Mouse (Mus musculus) spleen, postnatal 14 days (tissue): ENCODE data around the gene Stk10.
A peak's percentile ranks its signal among the peaks of the same experiment; 100 is the strongest.
"Not testable (repeated sequence)": the region's sequence is repeated elsewhere in the genome, so short reads cannot be mapped to it uniquely, and the experiment has no call there.

Experiments
- DNase-seq, 2 experiments: peaks; one replicate each; pipeline ENCODE4 v3.0.0; 2021 to 2022; ENCODE audit warnings: low spot score in 2 of 2

Stk10 gene

DNA sequence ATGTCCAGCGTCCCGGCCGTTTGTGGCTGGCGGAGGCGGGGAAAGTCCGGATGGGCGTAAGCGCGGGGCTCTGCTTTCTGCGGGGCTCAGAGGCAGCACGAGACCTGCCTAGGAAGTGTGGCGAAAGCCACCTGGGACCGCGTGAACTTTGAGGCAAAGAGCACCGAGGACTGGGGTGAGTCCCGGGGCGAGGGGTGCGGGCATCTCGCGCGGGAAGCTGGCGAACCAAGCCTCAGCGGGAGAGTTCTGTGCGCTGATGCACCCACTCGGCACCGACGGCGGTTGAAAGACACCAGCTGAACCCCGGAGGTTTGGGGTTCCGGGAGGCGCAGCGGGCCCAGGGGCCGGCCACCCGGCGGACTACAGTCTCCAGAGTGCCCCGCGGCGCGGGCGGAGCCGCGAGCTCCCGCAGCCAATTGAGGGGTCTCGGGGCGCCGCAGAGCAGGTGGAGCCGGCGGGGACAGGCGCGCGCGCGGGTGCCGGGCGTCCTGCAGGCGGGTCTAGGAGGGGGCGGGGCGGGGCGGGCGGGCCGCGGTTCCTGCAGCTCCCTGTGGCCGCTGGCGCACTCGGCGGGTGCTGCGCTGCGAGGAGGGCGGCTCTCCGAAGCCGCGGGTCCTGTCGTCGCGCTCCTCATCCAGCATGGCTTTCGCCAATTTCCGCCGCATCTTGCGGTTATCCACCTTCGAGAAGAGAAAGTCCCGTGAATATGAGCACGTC lies at the start of gene Stk10:
TSS of gene Stk10 (plus strand) at position 541 of the 717 bp plus-strand sequence.
- peak; percentile 75 to 80 for DNase-seq

GRCm38 (mm10) chr11:32485290-32485689 lies 47.8 kb upstream of the Stk10 start:
- no peak for DNase-seq

DNA sequence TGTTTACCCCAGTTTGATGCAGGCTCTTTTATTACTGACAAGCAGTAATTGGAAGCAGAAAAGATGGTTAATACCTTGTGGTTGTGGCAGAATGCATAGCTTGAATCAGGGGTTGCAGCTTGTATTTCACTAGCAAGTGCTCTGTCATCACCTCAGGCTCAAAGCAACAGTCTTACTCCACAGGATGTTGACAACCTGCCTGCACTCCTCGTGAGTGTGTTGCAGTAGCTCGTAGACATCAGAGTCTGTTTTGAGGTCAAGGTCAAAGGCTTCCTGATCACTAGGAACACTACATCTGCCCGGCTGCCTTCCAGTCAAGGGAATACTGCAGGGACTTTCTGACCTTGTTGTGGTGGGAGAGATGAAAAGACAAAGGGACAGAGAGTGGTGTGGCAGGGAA lies 46.5 kb upstream of the Stk10 start:
- no peak for DNase-seq

DNA sequence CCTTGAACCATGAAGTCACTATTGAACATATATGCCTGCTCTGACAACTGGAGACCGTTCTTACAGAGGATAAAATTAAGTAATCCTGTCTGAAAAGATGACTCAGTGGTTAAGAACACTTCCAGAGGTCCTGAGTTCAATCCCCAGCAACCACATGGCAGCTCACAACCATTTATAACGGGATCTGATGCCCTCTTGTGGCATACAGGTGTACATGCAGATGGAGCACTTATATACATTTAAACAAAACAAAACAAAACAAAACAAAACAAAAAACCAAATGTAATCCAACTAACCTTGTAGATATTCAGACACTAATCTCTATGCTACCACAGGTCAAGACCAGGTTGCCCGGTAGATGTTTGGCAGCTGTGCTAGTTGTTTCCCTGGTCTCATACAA lies 45.6 kb upstream of the Stk10 start:
- no peak for DNase-seq

DNA sequence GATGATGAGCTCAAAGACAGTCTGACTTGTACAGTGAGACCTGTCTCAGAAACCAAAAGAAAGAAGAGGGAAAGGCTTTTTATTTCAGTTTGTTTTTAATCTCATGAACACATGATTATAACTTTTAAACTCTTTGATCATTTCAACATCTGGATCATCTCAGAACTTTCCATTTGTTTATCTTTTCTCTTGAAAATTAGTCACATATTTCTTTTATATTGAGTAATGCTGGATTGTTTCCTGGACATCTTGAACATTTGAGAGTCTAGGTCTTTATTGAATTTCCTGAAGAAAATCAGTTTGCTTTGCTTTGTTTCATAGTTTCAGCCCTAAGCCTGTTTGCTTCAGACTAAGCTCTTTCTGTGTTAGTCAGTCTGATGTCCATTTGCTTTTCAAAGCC lies 44.8 kb upstream of the Stk10 start:
- no peak for DNase-seq

- DNase-seq = no peak
These were observed 44.1 kb upstream of the Stk10 start for GRCm38 (mm10) chr11:32488808-32489670.

GRCm38 (mm10) chr11:32491079-32491478 lies 42.0 kb upstream of the Stk10 start:
- DNase-seq = no peak

GRCm38 (mm10) chr11:32493312-32493711 lies 39.8 kb upstream of the Stk10 start:
- no peak for DNase-seq

DNA sequence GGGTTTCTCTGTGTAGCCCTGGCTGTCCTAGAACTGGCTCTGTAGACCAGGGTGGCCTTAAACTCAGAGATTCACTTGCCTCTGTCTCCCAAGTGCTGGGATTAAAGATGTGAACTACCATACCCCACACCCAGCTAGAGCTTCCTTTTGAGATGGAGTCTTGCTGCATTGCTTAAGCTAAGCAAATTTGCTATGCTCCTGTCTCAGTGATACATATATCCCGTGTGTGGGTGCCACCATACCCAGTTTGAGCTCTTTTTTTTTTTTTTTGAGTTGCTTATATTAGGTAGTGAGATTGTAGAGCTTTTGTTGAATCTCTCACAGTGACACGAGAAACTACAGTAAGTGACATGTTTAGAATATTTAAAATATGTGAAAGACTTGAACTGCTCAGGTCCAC lies 37.8 kb upstream of the Stk10 start:
- DNase-seq = no peak

DNA sequence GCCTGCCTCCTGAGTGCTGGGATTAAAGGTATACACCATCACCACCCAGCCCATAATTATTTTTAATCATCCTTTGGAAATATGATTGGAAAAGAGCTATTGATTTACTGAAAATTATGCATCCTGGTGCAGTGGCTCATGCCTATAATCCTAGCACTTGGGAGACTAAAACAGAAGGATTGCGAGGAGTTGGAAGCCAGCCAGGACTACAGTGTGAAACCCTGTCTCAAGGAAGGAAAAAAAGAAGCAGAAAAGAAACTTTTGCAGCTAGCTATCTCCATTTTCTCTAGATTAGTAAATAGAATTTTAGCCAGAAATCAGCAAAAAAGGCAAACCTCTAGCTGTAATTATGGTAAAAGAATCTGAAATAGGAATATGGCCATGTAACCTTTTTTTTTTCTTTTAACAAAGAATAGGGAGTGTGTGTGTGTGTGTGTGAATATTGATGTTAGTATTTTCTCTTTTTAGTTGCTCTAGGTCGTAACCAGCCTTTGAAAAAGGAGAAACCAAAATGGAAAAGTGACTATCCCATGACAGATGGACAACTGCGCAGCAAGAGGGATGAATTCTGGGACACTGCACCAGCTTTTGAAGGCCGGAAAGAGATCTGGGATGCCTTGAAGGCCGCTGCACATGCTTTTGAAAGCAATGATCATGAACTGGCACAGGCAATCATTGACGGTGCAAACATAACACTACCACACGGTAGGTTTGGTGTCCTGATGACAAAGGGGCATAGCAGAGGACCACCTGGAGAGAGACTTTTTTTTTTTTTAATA lies 34.2 kb upstream of the Stk10 start:
- DNase-seq = no peak

DNA sequence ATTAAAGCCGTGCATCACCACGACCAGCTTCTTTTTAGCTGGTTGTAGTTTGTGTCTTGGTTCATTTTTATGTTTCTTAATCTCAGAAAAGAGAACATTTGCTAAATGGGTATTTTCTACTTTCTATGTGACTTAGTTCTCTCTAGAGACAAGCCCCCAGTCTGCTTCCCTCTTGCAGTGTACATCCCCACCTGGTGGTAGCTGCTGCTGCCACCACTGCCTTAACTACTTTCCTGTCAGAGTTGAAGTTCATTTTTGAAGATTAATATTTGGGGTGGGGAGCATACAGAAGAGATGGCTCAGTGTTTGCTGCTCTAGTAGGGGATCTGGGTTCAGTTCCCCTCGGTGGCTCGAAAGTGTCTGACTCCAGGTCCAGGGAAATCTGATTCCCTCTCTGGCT lies 33.2 kb upstream of the Stk10 start:
- DNase-seq = no peak

DNA sequence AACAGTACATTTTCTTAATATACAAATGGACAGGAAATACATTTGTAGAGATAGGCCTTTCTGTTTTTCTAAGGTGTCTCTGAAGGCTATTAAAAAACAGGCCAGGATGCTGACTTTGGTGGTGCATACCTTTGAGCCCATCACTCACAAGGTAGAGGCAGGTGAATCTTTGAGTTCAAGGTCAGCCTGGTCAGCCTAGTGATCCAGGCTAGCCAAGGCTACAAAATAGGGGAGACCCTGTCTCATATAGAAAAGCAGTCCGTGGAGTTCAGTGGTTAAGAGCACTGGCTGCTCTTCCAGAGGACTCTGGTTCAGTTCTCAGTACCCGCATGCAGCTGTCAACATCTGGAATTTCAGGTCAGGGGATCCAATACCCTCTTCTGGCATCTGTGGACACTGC lies 29.4 kb upstream of the Stk10 start:
- no peak for DNase-seq

- no peak for DNase-seq
These were observed 27.9 kb upstream of the Stk10 start for GRCm38 (mm10) chr11:32505091-32505739.

GRCm38 (mm10) chr11:32510930-32511329 lies 22.2 kb upstream of the Stk10 start:
- DNase-seq = no peak

DNA sequence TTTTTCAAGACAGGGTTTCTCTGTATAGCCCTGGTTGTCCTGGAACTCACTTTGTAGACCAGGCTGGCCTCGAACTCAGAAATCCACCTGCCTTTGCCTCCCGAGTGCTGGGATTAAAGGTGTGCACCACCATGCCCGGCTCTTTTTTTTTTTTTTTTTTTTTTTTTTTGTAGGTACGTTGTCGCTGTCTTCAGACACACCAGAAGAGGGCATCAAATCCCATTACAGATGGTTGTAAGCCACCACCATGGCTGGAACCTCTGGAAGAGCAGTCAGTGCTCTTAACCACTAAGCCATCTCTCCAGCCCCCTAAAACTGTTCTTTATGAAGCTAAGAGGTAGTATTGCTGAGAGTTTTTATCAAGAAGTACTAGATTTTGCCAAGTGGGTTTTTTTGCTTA lies 18.3 kb upstream of the Stk10 start:
- DNase-seq = not testable (repeated sequence)

DNA sequence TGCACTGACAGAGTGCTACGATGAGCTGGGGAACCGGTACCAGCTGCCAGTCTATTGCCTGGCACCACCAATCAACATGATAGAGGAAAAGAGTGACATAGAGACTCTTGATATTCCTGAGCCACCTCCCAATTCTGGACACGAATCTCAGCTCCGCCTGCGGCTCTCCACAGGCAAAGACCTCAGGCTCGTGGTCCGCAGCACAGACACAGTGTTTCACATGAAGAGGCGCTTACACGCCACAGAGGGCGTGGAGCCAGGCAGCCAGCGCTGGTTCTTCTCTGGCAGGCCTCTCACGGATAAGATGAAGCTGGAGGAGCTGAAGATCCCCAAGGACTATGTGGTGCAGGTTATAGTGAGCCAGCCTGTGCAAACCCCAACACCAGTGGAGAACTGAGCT lies 17.0 kb upstream of the Stk10 start:
- DNase-seq = no peak

- no peak for DNase-seq
These were observed 16.0 kb upstream of the Stk10 start for GRCm38 (mm10) chr11:32516916-32517712.

- DNase-seq = no peak
These were observed 14.3 kb upstream of the Stk10 start for GRCm38 (mm10) chr11:32518770-32519169.

- no peak for DNase-seq
These were observed 13.8 kb upstream of the Stk10 start for GRCm38 (mm10) chr11:32519354-32519753.

GRCm38 (mm10) chr11:32521246-32521645 lies 11.9 kb upstream of the Stk10 start:
- DNase-seq = no peak
